Mouse (Mus musculus) layer of hippocampus, adult 9-10 months (tissue): Measurements from ENCODE around the gene Usp12.

Experiments used
- DNase-seq: peaks from one replicate; pipeline ENCODE4 v3.0.0; 2022; ENCODE audit warnings: low spot score

Usp12 gene

DNA sequence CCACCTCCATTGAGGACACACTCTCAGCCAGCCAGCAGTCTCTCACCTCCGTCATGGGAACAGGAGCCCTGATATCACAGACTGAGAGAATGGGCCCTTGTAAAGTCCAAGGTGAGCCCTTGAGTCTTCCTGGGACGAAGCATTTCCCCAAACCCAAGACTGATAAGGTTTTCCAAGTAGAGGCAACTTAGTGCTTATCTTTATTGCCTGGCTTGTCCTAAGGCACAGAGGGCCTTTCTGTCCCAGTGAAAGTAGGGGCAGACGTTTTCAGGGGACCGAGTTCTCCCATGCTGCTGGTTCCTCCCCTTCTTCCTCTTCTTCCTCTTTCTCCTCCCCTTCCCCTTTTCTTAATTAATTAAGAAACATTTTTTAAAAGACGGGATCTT lies 101.8 kb downstream of the Usp12 start:
- DNase-seq: no peak

DNA sequence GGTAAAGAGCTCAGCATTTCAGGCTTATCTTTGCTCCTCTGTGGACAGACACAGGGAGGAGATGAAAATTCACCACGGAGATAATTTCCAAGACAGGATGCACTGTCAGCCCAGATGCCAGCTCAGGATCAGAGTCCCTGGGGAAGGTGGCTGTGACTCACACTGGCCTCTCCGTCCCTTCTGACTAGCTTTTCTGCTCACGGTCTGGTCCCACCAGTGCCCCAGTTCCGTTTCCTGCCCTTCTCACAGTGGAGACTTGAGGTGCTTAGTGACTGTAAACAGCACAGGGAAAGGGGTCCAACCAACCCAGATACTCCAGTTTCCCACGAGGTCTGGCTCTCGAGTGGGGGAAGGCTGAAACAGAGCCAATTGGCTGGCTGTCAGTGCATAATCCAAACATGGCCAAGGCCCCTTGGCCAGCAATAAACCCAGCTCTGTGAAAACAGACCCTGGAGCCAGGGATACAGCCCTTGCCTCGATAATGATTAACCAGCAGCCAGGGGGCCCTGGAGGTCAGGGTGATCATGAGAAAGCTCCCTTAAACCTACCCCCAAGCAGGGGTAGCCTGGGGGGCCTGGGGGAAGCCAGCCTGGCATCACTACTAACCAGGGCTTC lies 102.3 kb downstream of the Usp12 start:
- no peak for DNase-seq

DNA sequence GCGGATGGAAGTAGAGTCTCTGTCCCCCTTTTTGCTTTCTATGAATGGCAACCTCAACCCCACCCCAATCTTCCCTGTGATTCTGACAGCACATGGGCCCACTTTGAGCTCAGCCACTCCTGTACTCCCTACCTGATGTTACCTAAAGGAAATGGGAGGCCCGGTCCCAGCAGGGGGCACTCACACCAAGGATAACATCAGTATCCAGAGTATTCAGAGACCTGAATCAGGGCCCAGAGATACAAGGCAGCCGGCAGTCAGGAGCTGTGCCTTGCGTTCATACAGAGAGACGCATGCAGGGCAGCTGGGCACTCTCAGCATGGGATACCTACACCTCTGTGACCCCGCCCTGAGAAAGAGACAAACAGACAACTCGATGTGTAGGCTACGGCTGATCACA lies 103.1 kb downstream of the Usp12 start:
- DNase-seq: no peak

DNA sequence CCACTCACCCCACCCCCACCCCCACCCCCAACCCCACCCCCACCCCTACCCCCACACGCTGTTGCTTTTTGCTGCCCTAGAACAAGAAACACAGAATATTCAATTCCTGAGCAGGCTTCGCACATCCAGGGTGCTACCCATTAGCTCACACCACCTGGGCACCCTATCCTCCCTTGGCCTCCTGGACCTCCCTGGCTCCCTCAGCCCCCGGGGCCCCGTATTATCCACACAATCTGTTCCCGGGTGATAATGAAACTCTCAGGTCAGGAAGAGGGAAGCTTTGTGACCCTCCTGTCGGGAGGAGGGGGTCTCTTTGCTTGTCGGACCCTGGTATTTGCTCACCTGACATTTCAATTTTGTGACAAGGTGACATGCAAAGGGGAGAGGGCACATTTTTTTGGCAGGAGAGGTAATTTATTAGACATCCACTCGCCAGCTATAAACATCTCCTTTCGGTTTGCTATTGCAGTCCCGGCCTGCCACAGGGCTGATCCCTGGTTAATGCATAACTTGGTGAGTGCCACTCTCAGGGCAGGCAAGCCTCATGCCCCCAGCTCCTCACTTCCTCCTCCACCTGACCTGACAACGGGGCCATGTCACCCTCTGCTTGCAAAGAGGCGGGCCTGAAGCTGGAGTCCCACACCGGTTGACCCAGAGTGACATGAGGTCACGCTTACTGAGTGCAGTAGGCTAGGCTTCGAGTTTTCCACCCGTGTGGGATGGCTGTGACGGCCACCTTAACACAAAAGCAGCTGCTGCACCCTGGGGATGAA lies 107.1 kb downstream of the Usp12 start:
- DNase-seq: no peak

DNA sequence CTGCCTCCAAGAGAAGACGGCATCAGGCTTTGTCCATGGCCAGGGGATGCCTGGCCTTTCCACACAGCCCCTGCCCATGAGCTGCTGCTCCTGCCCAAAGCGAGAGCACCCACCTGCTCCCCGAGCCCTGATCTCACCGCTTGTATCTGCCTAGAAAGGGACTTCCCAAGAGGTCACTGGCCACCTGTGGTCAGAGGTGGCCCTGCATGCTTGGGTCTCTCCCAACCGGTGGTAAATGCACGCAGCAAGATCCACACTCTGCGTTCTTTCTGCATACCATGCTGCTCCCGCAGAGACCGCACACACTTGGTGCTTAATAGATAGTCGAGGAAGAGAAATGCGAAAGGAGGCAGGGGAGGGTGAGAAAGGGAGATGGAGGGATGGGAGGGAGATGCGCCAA lies 107.9 kb downstream of the Usp12 start:
- no peak for DNase-seq
